Mouse (Mus musculus): ENCODE data around the gene Ncbp3. TPM values are rescaled to one million over a fixed set of nuclear protein-coding genes. Genes with fewer than 3 reads are reported as not detected.

Gene Ncbp3
- polyA plus RNA-seq, 1 experiment from 2014 or later: 7.9 TPM

GRCm38 (mm10) chr11:73048030-73048876 lies 670 bp downstream of the Ncbp3 start:
- no peaks in the 10 kb centered on the region for H3K27me3 ChIP-seq
- ChIA-PET POLR2A (interaction anchor here (1.1 to 2.3 kb wide), 2 partner anchors 25 to 41 kb away, joined by 3 to 10 read pairs; no protein-coding TSS in a partner anchor), CTCF (interaction anchor here (0.8 to 8.9 kb wide), 11 partner anchors 10 to 70 kb away, joined by 3 to 81 read pairs (median 4); no protein-coding TSS in a partner anchor)
- in situ Hi-C loops (cut with MboI; ENCODE audit: low pct_unique_long_range_greater_than_20kb): loop anchor here (5.0 kb wide), 1 partner anchor 36 kb away; no protein-coding TSS in a partner anchor
- TF ChIP-seq CTCF (IDR thresholded peaks at IDR 0.05): no peak
- DNase-seq (ENCODE audit: low read depth, low spot score) (no peak), ATAC-seq (peak; percentile 36)

DNA sequence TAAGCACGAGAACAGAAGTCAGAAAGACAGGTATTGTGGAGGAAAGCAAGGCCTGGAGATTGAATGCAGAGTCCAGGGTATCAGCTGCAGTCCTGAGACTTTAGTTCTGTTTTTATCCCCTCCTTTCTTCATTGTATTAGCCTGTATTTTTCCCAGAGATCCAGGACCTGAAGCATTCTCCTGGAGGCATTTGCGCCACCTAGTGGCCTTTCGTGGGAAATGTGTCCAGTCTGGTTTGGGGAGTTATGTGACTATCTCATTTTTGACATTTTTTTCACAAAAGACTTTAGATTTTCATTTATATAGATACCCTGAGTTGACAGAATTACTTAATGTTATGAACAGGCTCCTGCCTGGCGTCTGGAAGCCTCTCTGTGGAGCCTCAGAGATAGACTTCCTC lies 1.8 kb downstream of the Ncbp3 start:
- POLR2A ChIA-PET: interaction anchor here (0.7 to 2.3 kb wide), 2 partner anchors 16 to 42 kb away, joined by 3 to 10 read pairs; no protein-coding TSS in a partner anchor
- CTCF ChIA-PET: interaction anchor here (1.0 to 8.9 kb wide), 5 partner anchors 26 to 71 kb away, joined by 3 to 81 read pairs (median 4); no protein-coding TSS in a partner anchor
- TF ChIP-seq CTCF (IDR thresholded peaks at IDR 0.05): peak; percentile 94
- DNase-seq (ENCODE audit: low read depth, low spot score) (no peak), ATAC-seq (no peak)
- no peaks in the 10 kb centered on the region for H3K27me3 ChIP-seq
- in situ Hi-C loops (cut with MboI; ENCODE audit: low pct_unique_long_range_greater_than_20kb): loop anchor here (5.0 kb wide), 1 partner anchor 37 kb away; no protein-coding TSS in a partner anchor

DNA sequence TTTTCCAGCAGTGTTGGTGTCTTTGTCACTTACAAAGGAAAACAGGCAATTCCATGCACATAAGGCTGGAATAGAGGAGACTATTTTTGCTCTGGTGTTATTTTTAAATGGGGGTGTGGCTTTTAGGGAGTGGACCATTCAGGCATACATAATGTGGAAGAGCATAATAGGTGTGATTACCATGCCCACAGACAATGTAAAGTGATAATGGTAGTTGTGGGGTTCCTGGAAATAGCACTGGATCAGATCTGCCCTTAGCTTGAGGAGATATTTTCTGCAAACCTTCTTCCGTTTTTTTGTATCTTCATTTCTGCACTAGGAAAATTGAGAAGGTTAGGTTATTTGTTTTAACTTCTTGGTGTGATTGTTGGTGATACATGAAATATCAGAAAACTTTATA lies 5.2 kb downstream of the Ncbp3 start:
- CTCF ChIA-PET: interaction anchor here (8.9 kb wide), 1 partner anchor 47 kb away, joined by 81 read pairs; no protein-coding TSS in a partner anchor
- in situ Hi-C loops (cut with MboI; ENCODE audit: low pct_unique_long_range_greater_than_20kb): no loop called here
- no peaks in the 10 kb centered on the region for H3K27me3 ChIP-seq
- DNase-seq (ENCODE audit: low read depth, low spot score): no peak
- TF ChIP-seq CTCF (IDR thresholded peaks at IDR 0.05): no peak
- ATAC-seq: no peak
- POLR2A ChIA-PET: no interaction called here

GRCm38 (mm10) chr11:73057701-73058100 lies 10.1 kb downstream of the Ncbp3 start:
- DNase-seq (ENCODE audit: low read depth, low spot score): no peak
- H3K27me3 ChIP-seq: no peaks in the 10 kb centered on the region
- no peak for TF ChIP-seq CTCF (IDR thresholded peaks at IDR 0.05)
- no peak for ATAC-seq
- POLR2A ChIA-PET: no interaction called here
- CTCF ChIA-PET: interaction anchor here (1.0 to 1.9 kb wide), 2 partner anchors 12 to 51 kb away, joined by 3 to 4 read pairs; no protein-coding TSS in a partner anchor
- in situ Hi-C loops (cut with MboI; ENCODE audit: low pct_unique_long_range_greater_than_20kb): no loop called here

DNA sequence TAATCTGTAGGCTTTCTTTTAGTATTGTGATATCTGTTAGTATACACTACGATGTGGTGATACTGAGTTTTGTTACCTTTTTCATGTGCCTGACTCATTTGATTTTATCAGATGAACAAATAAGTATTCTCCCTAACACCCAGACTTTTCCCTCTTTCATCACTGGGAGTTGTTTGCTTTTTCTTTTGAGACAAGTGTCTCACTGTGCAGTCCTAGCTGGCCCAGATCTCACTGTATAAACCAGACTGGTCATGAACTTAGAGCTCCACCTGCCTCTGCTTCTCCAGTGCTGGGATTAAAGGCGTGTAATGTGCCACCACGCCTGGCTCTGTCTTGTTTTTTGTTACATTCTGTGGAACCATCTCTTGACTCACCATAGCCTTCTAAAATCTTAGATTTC lies 12.0 kb downstream of the Ncbp3 start:
- ChIA-PET POLR2A (no interaction called here), CTCF (interaction anchor here (1.3 to 1.8 kb wide), 2 partner anchors 12 to 19 kb away, joined by 4 read pairs; no protein-coding TSS in a partner anchor)
- DNase-seq (ENCODE audit: low read depth, low spot score) (no peak), ATAC-seq (no peak)
- no peak for TF ChIP-seq CTCF (IDR thresholded peaks at IDR 0.05)
- H3K27me3 ChIP-seq: no peaks in the 10 kb centered on the region
- in situ Hi-C loops (cut with MboI; ENCODE audit: low pct_unique_long_range_greater_than_20kb): no loop called here

- ChIA-PET POLR2A (no interaction called here), CTCF (no interaction called here)
- in situ Hi-C loops (cut with MboI; ENCODE audit: low pct_unique_long_range_greater_than_20kb): no loop called here
- no peak for DNase-seq (ENCODE audit: low read depth, low spot score)
- no peak for TF ChIP-seq CTCF (IDR thresholded peaks at IDR 0.05)
- no peak for ATAC-seq
- H3K27me3 ChIP-seq: no peaks in the 10 kb centered on the region
Measured at GRCm38 (mm10) chr11:73061413-73061812, 13.8 kb downstream of the Ncbp3 start.

- H3K27me3 ChIP-seq: no peaks in the 10 kb centered on the region
- peak; percentile 84 for TF ChIP-seq CTCF (IDR thresholded peaks at IDR 0.05)
- in situ Hi-C loops (cut with MboI; ENCODE audit: low pct_unique_long_range_greater_than_20kb): loop anchor here (5.0 kb wide), 1 partner anchor 35 kb away; no protein-coding TSS in a partner anchor
- ChIA-PET POLR2A (interaction anchor here (0.7 kb wide), 2 partner anchors 277 to 1548 kb away, joined by 3 to 5 read pairs; no protein-coding TSS in a partner anchor), CTCF (interaction anchor here (0.9 to 2.4 kb wide), 5 partner anchors 9 to 36 kb away, joined by 3 to 13 read pairs (median 4); no protein-coding TSS in a partner anchor)
- DNase-seq (ENCODE audit: low read depth, low spot score): no peak
- ATAC-seq: peak; percentile 57
Measured at GRCm38 (mm10) chr11:73071839-73072238, 24.3 kb downstream of the Ncbp3 start.

DNA sequence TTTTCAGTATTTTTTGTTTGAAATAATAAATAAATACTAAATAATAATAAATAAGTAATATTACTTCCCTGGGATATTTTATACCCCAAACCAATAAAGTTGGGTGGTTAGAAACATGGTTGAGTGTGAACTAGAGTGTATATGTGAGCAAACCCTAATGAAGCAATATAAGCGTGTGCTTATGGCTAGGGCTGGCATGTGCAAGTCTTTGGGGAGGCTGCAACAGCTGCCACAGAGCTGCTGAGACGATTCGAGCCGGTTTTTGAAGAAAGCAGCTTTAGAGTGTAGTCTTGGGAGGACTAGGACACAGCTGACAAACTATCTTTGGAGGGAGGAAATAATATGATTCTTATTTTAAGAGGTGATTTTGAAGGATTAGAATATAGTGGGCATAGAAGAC lies 28.7 kb downstream of the Ncbp3 start:
- TF ChIP-seq CTCF (IDR thresholded peaks at IDR 0.05): no peak

DNA sequence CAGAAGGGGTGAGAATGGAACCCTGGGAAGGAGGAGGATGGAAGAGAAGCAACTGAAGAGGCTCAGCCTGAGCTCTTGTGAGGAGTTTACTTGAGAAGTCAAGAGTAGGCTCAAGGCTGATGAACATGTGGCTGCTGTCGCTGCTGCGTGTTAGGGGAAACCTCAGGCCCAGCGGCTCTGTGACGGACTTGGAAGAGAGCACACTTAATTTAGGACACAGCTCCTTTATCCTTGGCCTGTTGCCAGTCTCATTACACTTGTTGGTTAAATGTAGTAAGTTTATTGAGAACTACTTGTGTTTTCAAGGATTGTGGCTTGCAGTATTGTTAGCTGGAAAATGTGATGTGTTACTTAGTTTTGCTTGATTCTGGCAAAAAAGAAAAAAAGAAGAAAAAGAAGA lies 29.1 kb downstream of the Ncbp3 start:
- in situ Hi-C loops (cut with MboI; ENCODE audit: low pct_unique_long_range_greater_than_20kb): no loop called here
- ChIA-PET POLR2A (no interaction called here), CTCF (interaction anchor here (0.9 to 1.3 kb wide), 2 partner anchors 9 to 19 kb away, joined by 3 read pairs; no protein-coding TSS in a partner anchor)
- H3K27me3 ChIP-seq: no peaks in the 10 kb centered on the region
- no peak for TF ChIP-seq CTCF (IDR thresholded peaks at IDR 0.05)
- ATAC-seq (no peak), DNase-seq (ENCODE audit: low read depth, low spot score) (no peak)

More for the DNA sequence above, 28.7 kb downstream of the Ncbp3 start:
- ChIA-PET CTCF (interaction anchor here (1.3 kb wide), 1 partner anchor 9 kb away, joined by 3 read pairs; no protein-coding TSS in a partner anchor), POLR2A (no interaction called here)
- in situ Hi-C loops (cut with MboI; ENCODE audit: low pct_unique_long_range_greater_than_20kb): no loop called here
- ATAC-seq (no peak), DNase-seq (ENCODE audit: low read depth, low spot score) (no peak)
- H3K27me3 ChIP-seq: no peaks in the 10 kb centered on the region

DNA sequence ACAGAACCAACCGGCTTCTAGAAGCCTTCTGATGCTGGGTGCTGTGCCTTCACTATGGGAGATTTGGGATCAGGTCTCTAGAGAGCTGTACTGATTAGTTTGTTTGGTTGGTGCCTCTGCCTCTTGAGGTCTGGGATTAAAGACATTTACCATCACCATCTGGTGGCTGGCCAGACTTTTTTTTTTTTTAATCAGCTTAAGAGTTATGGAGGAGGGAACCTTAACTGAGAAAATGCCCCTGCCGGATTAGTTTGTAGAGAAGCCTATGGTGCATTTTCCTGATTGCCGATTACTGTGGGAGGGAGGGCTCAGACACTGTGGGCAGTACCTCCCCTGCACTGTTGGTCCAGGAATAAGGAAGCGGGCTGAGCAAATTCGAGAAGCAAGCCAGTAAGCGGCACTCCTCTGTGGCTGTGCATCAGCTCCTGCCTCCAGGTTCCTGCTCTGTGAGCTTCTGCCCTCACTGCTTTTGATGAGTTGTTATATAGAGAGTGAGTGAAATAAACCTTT lies 29.7 kb downstream of the Ncbp3 start:
- POLR2A ChIA-PET: no interaction called here
- DNase-seq (ENCODE audit: low read depth, low spot score): no peak
- H3K27me3 ChIP-seq: no peaks in the 10 kb centered on the region
- in situ Hi-C loops (cut with MboI; ENCODE audit: low pct_unique_long_range_greater_than_20kb): no loop called here
- CTCF ChIA-PET: interaction anchor here (0.9 to 1.3 kb wide), 2 partner anchors 8 to 19 kb away, joined by 3 read pairs; no protein-coding TSS in a partner anchor
- no peak for TF ChIP-seq CTCF (IDR thresholded peaks at IDR 0.05)
- no peak for ATAC-seq

All from Patski (cell line).